Mouse (Mus musculus): ENCODE measurements at regions not wholly inside any gene's neighbourhood (a gene's known extent, or its start where the extent isn't known, plus 50 kb on each side); places are given as distances from the start of the nearest gene placed in this dataset.

GRCm38 (mm10) chr15:69923833-69924232 lies 3423.1 kb upstream of the Lrrc6 start:
- Histone ChIP-seq H3K27me3 (replicated peaks; ENCODE audit: control insufficient read depth, insufficient read depth, low read length) (no peaks in the 10 kb centered on the region), H3K9me3 (ENCODE audit: control insufficient read depth, low read length) (no peaks in the 10 kb centered on the region), H3K4me1 (ENCODE audit: control insufficient read depth, insufficient read depth, low read depth, low read length) (no peaks in the 10 kb centered on the region), H3K9ac (ENCODE audit: low read depth, low read length) (no peak overlapping the region), H3K4me3 (ENCODE audit: low read length) (no peak overlapping the region), H3K4me2 (ENCODE audit: low read length) (no peak overlapping the region), H3K36me3 (ENCODE audit: control insufficient read depth, insufficient read depth, low read length) (no peaks in the 10 kb centered on the region), H3K27ac (ENCODE audit: low read depth, low read length) (no peak overlapping the region)
- ATAC-seq, result no peak
- 40% methylated on average over 4 of the region's 4 CpGs for WGBS

- Histone ChIP-seq H3K4me2 (ENCODE audit: low read length) (no peak overlapping the region), H3K9me3 (ENCODE audit: control insufficient read depth, low read length) (no peaks in the 10 kb centered on the region), H3K36me3 (ENCODE audit: control insufficient read depth, insufficient read depth, low read length) (no peaks in the 10 kb centered on the region), H3K27ac (ENCODE audit: low read depth, low read length) (no peak overlapping the region), H3K4me3 (ENCODE audit: low read length) (no peak overlapping the region), H3K9ac (ENCODE audit: low read depth, low read length) (no peak overlapping the region), H3K4me1 (ENCODE audit: control insufficient read depth, insufficient read depth, low read depth, low read length) (no peaks in the 10 kb centered on the region), H3K27me3 (replicated peaks; ENCODE audit: control insufficient read depth, insufficient read depth, low read length) (no peaks in the 10 kb centered on the region)
- 0 out of 2 replicates have a peak, but pooled peaks have one; percentile 24 for ATAC-seq
- 24% methylated on average over 2 of the region's 2 CpGs for WGBS
Observed at GRCm38 (mm10) chr15:69923280-69923679, 3422.6 kb upstream of the Lrrc6 start.

- no peak overlapping the region for H3K4me2 ChIP-seq (ENCODE audit: low read length)
- WGBS, result 75% methylated on average over 3 of the region's 3 CpGs
- H3K36me3 ChIP-seq (ENCODE audit: control insufficient read depth, insufficient read depth, low read length), result no peaks in the 10 kb centered on the region
- no peak overlapping the region for H3K4me3 ChIP-seq (ENCODE audit: low read length)
- H3K4me1 ChIP-seq (ENCODE audit: control insufficient read depth, insufficient read depth, low read depth, low read length), result no peaks in the 10 kb centered on the region
- H3K27me3 ChIP-seq (replicated peaks; ENCODE audit: control insufficient read depth, insufficient read depth, low read length), result no peaks in the 10 kb centered on the region
- no peaks in the 10 kb centered on the region for H3K9me3 ChIP-seq (ENCODE audit: control insufficient read depth, low read length)
- ATAC-seq, result no peak
- no peak overlapping the region for H3K9ac ChIP-seq (ENCODE audit: low read depth, low read length)
- no peak overlapping the region for H3K27ac ChIP-seq (ENCODE audit: low read depth, low read length)
Observed at GRCm38 (mm10) chr15:69922176-69922575, 3421.5 kb upstream of the Lrrc6 start.

GRCm38 (mm10) chr15:69885764-69886163 lies 3385.1 kb upstream of the Lrrc6 start:
- Histone ChIP-seq H3K9me3 (ENCODE audit: control insufficient read depth, low read length) (no peaks in the 10 kb centered on the region), H3K4me2 (ENCODE audit: low read length) (no peak overlapping the region), H3K9ac (ENCODE audit: low read depth, low read length) (no peak overlapping the region), H3K4me1 (ENCODE audit: control insufficient read depth, insufficient read depth, low read depth, low read length) (no peaks in the 10 kb centered on the region), H3K27ac (ENCODE audit: low read depth, low read length) (no peak overlapping the region), H3K27me3 (replicated peaks; ENCODE audit: control insufficient read depth, insufficient read depth, low read length) (no peaks in the 10 kb centered on the region), H3K4me3 (ENCODE audit: low read length) (no peak overlapping the region), H3K36me3 (ENCODE audit: control insufficient read depth, insufficient read depth, low read length) (no peaks in the 10 kb centered on the region)
- WGBS, result 72% methylated on average over 4 of the region's 4 CpGs
- ATAC-seq, result no peak

- Histone ChIP-seq H3K36me3 (ENCODE audit: control insufficient read depth, insufficient read depth, low read length) (no peaks in the 10 kb centered on the region), H3K4me3 (ENCODE audit: low read length) (no peak overlapping the region), H3K9ac (ENCODE audit: low read depth, low read length) (no peak overlapping the region), H3K27me3 (replicated peaks; ENCODE audit: control insufficient read depth, insufficient read depth, low read length) (no peaks in the 10 kb centered on the region), H3K4me1 (ENCODE audit: control insufficient read depth, insufficient read depth, low read depth, low read length) (no peaks in the 10 kb centered on the region), H3K27ac (ENCODE audit: low read depth, low read length) (no peak overlapping the region), H3K9me3 (ENCODE audit: control insufficient read depth, low read length) (no peaks in the 10 kb centered on the region), H3K4me2 (ENCODE audit: low read length) (no peak overlapping the region)
- ATAC-seq, result no peak
Observed at GRCm38 (mm10) chr15:69878511-69878910, 3377.8 kb upstream of the Lrrc6 start.

- Histone ChIP-seq H3K4me1 (ENCODE audit: control insufficient read depth, insufficient read depth, low read depth, low read length) (no peaks in the 10 kb centered on the region), H3K27me3 (replicated peaks; ENCODE audit: control insufficient read depth, insufficient read depth, low read length) (no peaks in the 10 kb centered on the region), H3K27ac (ENCODE audit: low read depth, low read length) (no peak overlapping the region), H3K4me2 (ENCODE audit: low read length) (no peak overlapping the region), H3K36me3 (ENCODE audit: control insufficient read depth, insufficient read depth, low read length) (no peaks in the 10 kb centered on the region), H3K4me3 (ENCODE audit: low read length) (no peak overlapping the region), H3K9ac (ENCODE audit: low read depth, low read length) (no peak overlapping the region), H3K9me3 (ENCODE audit: control insufficient read depth, low read length) (no peaks in the 10 kb centered on the region)
- ATAC-seq, result no peak
- 6% methylated on average over 1 of the region's 1 CpGs for WGBS
Observed at GRCm38 (mm10) chr15:69853521-69853920, 3352.8 kb upstream of the Lrrc6 start.

- 89% methylated on average over 1 of the region's 1 CpGs for WGBS
Observed at GRCm38 (mm10) chr15:69849644-69850043, 3348.9 kb upstream of the Lrrc6 start.

More at GRCm38 (mm10) chr15:69849644-69850043, 3348.9 kb upstream of the Lrrc6 start:
- no peaks in the 10 kb centered on the region for H3K4me1 ChIP-seq (ENCODE audit: control insufficient read depth, insufficient read depth, low read depth, low read length)
- H3K36me3 ChIP-seq (ENCODE audit: control insufficient read depth, insufficient read depth, low read length), result no peaks in the 10 kb centered on the region
- no peak overlapping the region for H3K4me3 ChIP-seq (ENCODE audit: low read length)
- no peak overlapping the region for H3K4me2 ChIP-seq (ENCODE audit: low read length)
- no peak overlapping the region for H3K27ac ChIP-seq (ENCODE audit: low read depth, low read length)
- H3K9me3 ChIP-seq (ENCODE audit: control insufficient read depth, low read length), result no peaks in the 10 kb centered on the region
- no peaks in the 10 kb centered on the region for H3K27me3 ChIP-seq (replicated peaks; ENCODE audit: control insufficient read depth, insufficient read depth, low read length)
- no peak for ATAC-seq
- H3K9ac ChIP-seq (ENCODE audit: low read depth, low read length), result no peak overlapping the region
